Mouse (Mus musculus) myocyte (in vitro differentiated cells): Measurements from ENCODE around the gene Rnf151.

ENCODE experiments used
- MAX ChIP-seq: IDR thresholded peaks from one replicate; pipeline ENCODE4 v1.6.1; 2011; ENCODE audit warnings: low read depth, mild to moderate bottlenecking, control low read depth
- POLR2A ChIP-seq: IDR thresholded peaks from one replicate; pipeline ENCODE4 v1.6.1; 2011; ENCODE audit warnings: low read depth, mild to moderate bottlenecking, control low read depth, moderate library complexity; ENCODE audit not compliant: insufficient read length
- TCF12 ChIP-seq: IDR thresholded peaks from one replicate; pipeline ENCODE4 v1.6.1; 2011; ENCODE audit warnings: mild to moderate bottlenecking, control low read depth; ENCODE audit not compliant: poor library complexity, insufficient read depth, severe bottlenecking
- TCF3 ChIP-seq: IDR thresholded peaks from one replicate; pipeline ENCODE4 v1.6.1; 2011; ENCODE audit warnings: low read depth, control low read depth; ENCODE audit not compliant: insufficient read length

DNA sequence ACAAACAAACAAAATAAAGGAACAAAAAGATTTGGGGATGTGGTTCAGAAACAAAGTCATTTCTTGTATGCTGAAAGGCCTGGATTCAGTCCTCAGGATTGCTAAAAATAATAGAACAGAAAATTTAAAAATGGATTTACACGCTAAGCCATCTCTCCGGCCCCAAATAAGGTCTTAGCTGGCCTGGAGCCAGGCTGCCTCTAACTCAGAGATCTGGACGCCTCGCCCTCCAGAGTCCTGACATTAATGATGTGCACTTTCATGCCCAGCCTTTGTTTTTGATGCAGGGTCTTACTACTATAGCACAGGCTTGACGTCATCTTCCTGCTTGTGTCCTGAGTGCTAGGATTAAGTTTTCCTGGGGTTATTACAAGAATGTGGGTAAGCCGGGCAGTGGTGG is 11.2 kb upstream of the Rnf151 start:
- TF ChIP-seq POLR2A: no peak
- TF ChIP-seq TCF12: no peak
- TF ChIP-seq MAX: no peak
- TF ChIP-seq TCF3: no peak
